Mouse (Mus musculus): ENCODE results near the gene Nell2. TPM values are rescaled to one million over a fixed set of nuclear protein-coding genes. Genes with fewer than 3 reads are reported as not detected.

Gene Nell2
- total RNA-seq, 2 experiments from 2014 or later: 0.08 TPM; not detected in 1

- DNase-seq: no peak
- intact Hi-C loops (cut with DNase I): no loop called here
Measured at GRCm38 (mm10) chr15:95135926-95136609, 392.3 kb downstream of the Nell2 start.

GRCm38 (mm10) chr15:95131401-95131800 lies 397.0 kb downstream of the Nell2 start:
- intact Hi-C loops (cut with DNase I): no loop called here
- no peak for DNase-seq

- intact Hi-C loops (cut with DNase I): no loop called here
- no peak for DNase-seq
Measured at GRCm38 (mm10) chr15:95108626-95109025, 419.7 kb downstream of the Nell2 start.

GRCm38 (mm10) chr15:95107246-95107809 lies 421.0 kb downstream of the Nell2 start:
- intact Hi-C loops (cut with DNase I): no loop called here
- no peak for DNase-seq

GRCm38 (mm10) chr15:95101522-95101921 lies 426.8 kb downstream of the Nell2 start:
- DNase-seq: no peak
- intact Hi-C loops (cut with DNase I): no loop called here

GRCm38 (mm10) chr15:95100133-95100532 lies 428.2 kb downstream of the Nell2 start:
- intact Hi-C loops (cut with DNase I): no loop called here
- no peak for DNase-seq

GRCm38 (mm10) chr15:95085962-95086361 lies 442.4 kb downstream of the Nell2 start:
- intact Hi-C loops (cut with DNase I): no loop called here
- no peak for DNase-seq

GRCm38 (mm10) chr15:95081654-95082053 lies 446.7 kb downstream of the Nell2 start:
- DNase-seq: no peak
- intact Hi-C loops (cut with DNase I): no loop called here

GRCm38 (mm10) chr15:95075356-95075755 lies 453.0 kb downstream of the Nell2 start:
- intact Hi-C loops (cut with DNase I): no loop called here
- no peak for DNase-seq

- intact Hi-C loops (cut with DNase I): no loop called here
Measured at GRCm38 (mm10) chr15:95070881-95071280, 457.5 kb downstream of the Nell2 start.

GRCm38 (mm10) chr15:95068799-95069198 lies 459.6 kb downstream of the Nell2 start:
- no peak for DNase-seq
- intact Hi-C loops (cut with DNase I): no loop called here

More at GRCm38 (mm10) chr15:95070881-95071280, 457.5 kb downstream of the Nell2 start:
- no peak for DNase-seq

- no peak for DNase-seq
- intact Hi-C loops (cut with DNase I): no loop called here
Measured at GRCm38 (mm10) chr15:95068023-95068422, 460.3 kb downstream of the Nell2 start.

GRCm38 (mm10) chr15:95055081-95055650 lies 473.2 kb downstream of the Nell2 start:
- intact Hi-C loops (cut with DNase I): no loop called here
- DNase-seq: no peak

GRCm38 (mm10) chr15:95049171-95049729 lies 479.1 kb downstream of the Nell2 start:
- DNase-seq: no peak
- intact Hi-C loops (cut with DNase I): no loop called here

GRCm38 (mm10) chr15:95047486-95047885 lies 480.9 kb downstream of the Nell2 start:
- intact Hi-C loops (cut with DNase I): no loop called here
- no peak for DNase-seq

GRCm38 (mm10) chr15:95044011-95044410 lies 484.3 kb downstream of the Nell2 start:
- intact Hi-C loops (cut with DNase I): no loop called here

GRCm38 (mm10) chr15:95042437-95042836 lies 485.9 kb downstream of the Nell2 start:
- intact Hi-C loops (cut with DNase I): no loop called here
- no peak for DNase-seq

More at GRCm38 (mm10) chr15:95044011-95044410, 484.3 kb downstream of the Nell2 start:
- DNase-seq: no peak

- intact Hi-C loops (cut with DNase I): no loop called here
- no peak for DNase-seq
Measured at GRCm38 (mm10) chr15:95029487-95029875, 498.9 kb downstream of the Nell2 start.

- DNase-seq: no peak
- intact Hi-C loops (cut with DNase I): no loop called here
Measured at GRCm38 (mm10) chr15:95028862-95029486, 499.4 kb downstream of the Nell2 start.

All from heart, postnatal 36 days (tissue).